Mouse (Mus musculus) adrenal gland, adult 8-10 months (tissue): ENCODE results near the gene Krtap4-13. TPM values are rescaled to one million over a fixed set of nuclear protein-coding genes. Genes with fewer than 3 reads are reported as not detected.
A peak's percentile ranks its signal among the peaks of the same experiment; 100 is the strongest.
"Not testable (repeated sequence)": the region's sequence is repeated elsewhere in the genome, so short reads cannot be mapped to it uniquely, and the experiment has no call there.

ENCODE experiments used
- DNase-seq: peaks from one replicate; pipeline ENCODE4 v3.0.0; 2022
- total RNA-seq, 4 experiments: library from RNA; stranded (reverse); gene quantifications; 2 replicates each; pipeline ENCODE4 v1.2.4; 2022

Gene Krtap4-13
- not detected for total RNA-seq

- not testable (repeated sequence) for DNase-seq
Measured at GRCm38 (mm10) chr11:99809792-99810191, at the start of gene Krtap4-13. TSS of gene Krtap4-13 (minus strand) at chr11:99809892.

- DNase-seq, result no peak
Measured at GRCm38 (mm10) chr11:99858761-99859160, 49.1 kb upstream of the Krtap4-13 start.

- no peak for DNase-seq
Measured at GRCm38 (mm10) chr11:99857617-99858016, 47.9 kb upstream of the Krtap4-13 start, which contains the start of gene Gm11568. TSS of gene Gm11568 (plus strand) at chr11:99857917.

- DNase-seq, result peak; percentile 1
Measured at GRCm38 (mm10) chr11:99854121-99854520, 44.4 kb upstream of the Krtap4-13 start.

GRCm38 (mm10) chr11:99851508-99851907 is 41.8 kb upstream of the Krtap4-13 start, which contains the start of gene Krtap4-16:
TSS of gene Krtap4-16 (minus strand) at chr11:99851608.
- no peak for DNase-seq

- DNase-seq, result no peak
Measured at GRCm38 (mm10) chr11:99846746-99847145, 37.1 kb upstream of the Krtap4-13 start.

- no peak for DNase-seq
Measured at GRCm38 (mm10) chr11:99842185-99842584, 32.5 kb upstream of the Krtap4-13 start.

- no peak for DNase-seq
Measured at GRCm38 (mm10) chr11:99837966-99838365, 28.3 kb upstream of the Krtap4-13 start, which contains the start of gene 2300003K06Rik. TSS of gene 2300003K06Rik (minus strand) at chr11:99838066.

GRCm38 (mm10) chr11:99815566-99815965 is 5.9 kb upstream of the Krtap4-13 start, which contains the start of gene Gm11564:
TSS of gene Gm11564 (minus strand) at chr11:99815666.
- DNase-seq, result not testable (repeated sequence)

GRCm38 (mm10) chr11:99804346-99804745 is 5.3 kb downstream of the Krtap4-13 start, which contains the start of gene Gm11554:
TSS of gene Gm11554 (minus strand) at chr11:99804446.
- DNase-seq, result not testable (repeated sequence)

GRCm38 (mm10) chr11:99798832-99799231 is 10.9 kb downstream of the Krtap4-13 start, which contains the start of gene Gm11569:
TSS of gene Gm11569 (minus strand) at chr11:99798932.
- DNase-seq, result not testable (repeated sequence)

GRCm38 (mm10) chr11:99793367-99793766 is 16.3 kb downstream of the Krtap4-13 start, which contains the start of gene Gm11596:
TSS of gene Gm11596 (minus strand) at chr11:99793467.
- no peak for DNase-seq

- DNase-seq, result not testable (repeated sequence)
Measured at GRCm38 (mm10) chr11:99784900-99785299, 24.8 kb downstream of the Krtap4-13 start, which contains the start of gene Krtap4-9. TSS of gene Krtap4-9 (plus strand) at chr11:99785200.

GRCm38 (mm10) chr11:99780604-99781003 is 29.1 kb downstream of the Krtap4-13 start, which contains the start of gene Krtap4-8:
TSS of gene Krtap4-8 (minus strand) at chr11:99780704.
- DNase-seq, result no peak

- no peak for DNase-seq
Measured at GRCm38 (mm10) chr11:99778401-99778800, 31.3 kb downstream of the Krtap4-13 start.

- DNase-seq, result not testable (repeated sequence)
Measured at GRCm38 (mm10) chr11:99772813-99773212, 36.9 kb downstream of the Krtap4-13 start, which contains the start of gene Gm11595. TSS of gene Gm11595 (minus strand) at chr11:99772913.

- no peak for DNase-seq
Measured at GRCm38 (mm10) chr11:99768410-99768809, 41.3 kb downstream of the Krtap4-13 start.

Other genes with a start within 250 kb of the Krtap4-13 start
- gene Krtap3-1, start 243.3 kb downstream of the Krtap4-13 start, total RNA-seq, result not detected
- not detected for gene Krtap1-5, start 228.9 kb downstream of the Krtap4-13 start, total RNA-seq
- gene Krtap1-4, start 226.2 kb downstream of the Krtap4-13 start, total RNA-seq, result not detected
- gene Krtap1-3, start 218.6 kb downstream of the Krtap4-13 start, total RNA-seq, result not detected
- not detected for gene Krtap9-3, start 211.8 kb downstream of the Krtap4-13 start, total RNA-seq
- not detected for gene Gm11938, start 206.6 kb downstream of the Krtap4-13 start, total RNA-seq
- gene Gm11937, start 199.7 kb downstream of the Krtap4-13 start, total RNA-seq, result not detected
- not detected for gene Krtap2-4, start 195.0 kb downstream of the Krtap4-13 start, total RNA-seq
- gene Gm11562, start 189.5 kb downstream of the Krtap4-13 start, total RNA-seq, result not detected
- not detected for gene Krtap4-1, start 181.7 kb downstream of the Krtap4-13 start, total RNA-seq
- not detected for gene Krtap4-2, start 174.8 kb downstream of the Krtap4-13 start, total RNA-seq
- not detected for gene Krtap4-7, start 165.8 kb downstream of the Krtap4-13 start, total RNA-seq
- not detected for gene Gm11555, start 159.7 kb downstream of the Krtap4-13 start, total RNA-seq
- not detected for gene Gm11563, start 150.9 kb downstream of the Krtap4-13 start, total RNA-seq
- not detected for gene Krtap4-6, start 143.9 kb downstream of the Krtap4-13 start, total RNA-seq
- gene Gm14190, start 119.2 kb downstream of the Krtap4-13 start, total RNA-seq, result not detected
- not detected for gene Gm14180, start 75.6 kb downstream of the Krtap4-13 start, total RNA-seq
- not detected for gene Gm11595, start 37.0 kb downstream of the Krtap4-13 start, total RNA-seq
- not detected for gene Krtap4-8, start 29.2 kb downstream of the Krtap4-13 start, total RNA-seq
- not detected for gene Krtap4-9, start 24.7 kb downstream of the Krtap4-13 start, total RNA-seq
- not detected for gene Gm11596, start 16.4 kb downstream of the Krtap4-13 start, total RNA-seq
- not detected for gene Gm11569, start 11.0 kb downstream of the Krtap4-13 start, total RNA-seq
- not detected for gene Gm11554, start 5.4 kb downstream of the Krtap4-13 start, total RNA-seq
- gene Gm11564, start 5.8 kb upstream of the Krtap4-13 start, total RNA-seq, result not detected
- gene 2300003K06Rik, start 28.2 kb upstream of the Krtap4-13 start, total RNA-seq, result not detected
- gene Krtap4-16, start 41.7 kb upstream of the Krtap4-13 start, total RNA-seq, result not detected
- not detected for gene Gm11568, start 48.0 kb upstream of the Krtap4-13 start, total RNA-seq
- gene Gm11559, start 54.6 kb upstream of the Krtap4-13 start, total RNA-seq, result not detected
- not detected for gene Krtap9-1, start 63.5 kb upstream of the Krtap4-13 start, total RNA-seq
- gene Gm11567, start 69.3 kb upstream of the Krtap4-13 start, total RNA-seq, result not detected
- not detected for gene Krtap31-1, start 98.0 kb upstream of the Krtap4-13 start, total RNA-seq
- gene Gm11565, start 104.9 kb upstream of the Krtap4-13 start, total RNA-seq, result not detected
- gene Krtap31-2, start 126.4 kb upstream of the Krtap4-13 start, total RNA-seq, result not detected
- not detected for gene Krtap9-5, start 138.6 kb upstream of the Krtap4-13 start, total RNA-seq
- not detected for gene Krtap29-1, start 169.2 kb upstream of the Krtap4-13 start, total RNA-seq
- gene Krtap16-1, start 176.7 kb upstream of the Krtap4-13 start, total RNA-seq, result not detected
- gene Krtap17-1, start 184.1 kb upstream of the Krtap4-13 start, total RNA-seq, result not detected
- gene Krt33a, start 206.3 kb upstream of the Krtap4-13 start, total RNA-seq, result not detected
- not detected for gene Krt33b, start 220.0 kb upstream of the Krtap4-13 start, total RNA-seq
- not detected for gene Krt34, start 231.7 kb upstream of the Krtap4-13 start, total RNA-seq
- not detected for gene Krt31, start 240.7 kb upstream of the Krtap4-13 start, total RNA-seq